Mouse (Mus musculus) ES-E14 (cell line): ENCODE data around the gene Itpk1.

ENCODE experiments used
- CHD2 ChIP-seq: IDR thresholded peaks from 2 replicates; pipeline ENCODE4 v1.6.1; 2014; ENCODE audit warnings: mild to moderate bottlenecking, low read depth, low read length, inconsistent platforms
- HCFC1 ChIP-seq: IDR thresholded peaks from 2 replicates; pipeline ENCODE4 v1.6.1; 2012; ENCODE audit warnings: low read length, inconsistent platforms, borderline replicate concordance; ENCODE audit not compliant: insufficient read depth
- ZNF384 ChIP-seq: IDR thresholded peaks from 2 replicates; pipeline ENCODE4 v1.6.1; 2012; ENCODE audit warnings: low read depth, low read length, inconsistent platforms

- TF ChIP-seq ZNF384 (no peak), HCFC1 (no peak), CHD2 (no peak)
Observed at GRCm38 (mm10) chr12:102597466-102597865, 107.3 kb downstream of the Itpk1 start.
